ENCODE assay signal across 9 mouse cellular contexts in genomic region chr19:53360265-53360958, GRCm38 (mm10). TPM values are rescaled to one million over a fixed set of nuclear protein-coding genes. Genes with fewer than 3 reads are reported as not detected.
DNase-seq lines count a peak whose midpoint lies in the region; ATAC-seq and TF ChIP-seq lines count a peak whose summit lies in the region.
"Had no signal": no experiment of that assay in that cellular context is flagged by ENCODE, and none has a peak within 500 bp of the region (broad histone marks: within the 10 kb centered on the region; RNA-seq: fewer than 3 reads in every experiment).

No protein-coding gene starts in this region.

- H3K4me1 ChIP-seq in liver, postnatal 0 days (ENCODE audit: insufficient read depth): peaks cover 9% of the 10 kb centered on the region; the same call in 1 of the 2 replicates
- H3K4me1 ChIP-seq in liver, embryonic 11.5 days (replicated peaks; ENCODE audit: control insufficient read depth, insufficient read depth, low read length): 0 out of 2 replicates have a peak, but pooled peaks cover 3% of the 10 kb centered on the region
- 0 out of 2 replicates have a peak, but pooled peaks cover 4% of the 10 kb centered on the region for H3K4me1 ChIP-seq in forebrain, postnatal 0 days (ENCODE audit: insufficient read depth)
- H3K4me1 ChIP-seq in neural tube, embryonic 15.5 days: peaks cover 25% of the 10 kb centered on the region

- 71% methylated on average over 8 of the region's 8 CpGs for WGBS in liver, postnatal 0 days (ENCODE audit: insufficient replicate concordance)
- WGBS in liver, embryonic 11.5 days: 76% methylated on average over 8 of the region's 8 CpGs
- WGBS in forebrain, postnatal 0 days: 13% methylated on average over 8 of the region's 8 CpGs
- 39% methylated on average over 8 of the region's 8 CpGs for WGBS in neural tube, embryonic 15.5 days

- peak; percentile 47; the same call in 1 of the 2 replicates for ATAC-seq in frontal cortex, adult (ENCODE audit: low TSS enrichment)
- ATAC-seq in liver, postnatal 0 days: peak; percentile 79
- ATAC-seq in liver, embryonic 11.5 days (replicated peaks; ENCODE audit: low FRiP score): no peak
- peak; percentile 61 for ATAC-seq in forebrain, postnatal 0 days
- no peak for ATAC-seq in neural tube, embryonic 15.5 days (ENCODE audit: low FRiP score)

- peak overlapping the region; percentile 47; the same call in 1 of the 2 replicates for H3K4me2 ChIP-seq in liver, postnatal 0 days (ENCODE audit: low read depth, low read length)
- H3K4me2 ChIP-seq in liver, embryonic 11.5 days: no peak overlapping the region
- H3K4me2 ChIP-seq in forebrain, postnatal 0 days (ENCODE audit: low read depth): peak overlapping the region; percentile 54
- peak overlapping the region; percentile 47 for H3K4me2 ChIP-seq in neural tube, embryonic 15.5 days
- H3K4me2 ChIP-seq: liver, embryonic 13.5 days had no signal

- peak overlapping the region; percentile 18; the same call in 1 of the 2 replicates for H3K9ac ChIP-seq in liver, postnatal 0 days (replicated peaks)
- H3K9ac ChIP-seq in liver, embryonic 11.5 days (ENCODE audit: low read depth, low read length): no peak overlapping the region
- H3K9ac ChIP-seq in forebrain, postnatal 0 days: peak overlapping the region; percentile 35
- H3K9ac ChIP-seq in neural tube, embryonic 15.5 days (replicated peaks): no peak overlapping the region
- H3K9ac ChIP-seq: liver, embryonic 13.5 days had no signal

- DNase-seq in frontal cortex, postnatal 10 days (ENCODE audit: low spot score in 2 of 2): no peak
- DNase-seq in liver, postnatal 0 days: peak; percentile 30
- no peak for DNase-seq in liver, embryonic 11.5 days (ENCODE audit: low spot score)
- DNase-seq in forebrain, postnatal 0 days: peak; percentile 60
- no peak for DNase-seq in yolk sac, embryonic 10.5 days (ENCODE audit: low spot score)
- no peak for DNase-seq in spleen, postnatal 10 days (ENCODE audit: low spot score in 2 of 2)
- DNase-seq: liver, embryonic 13.5 days had no signal

- no peak for TF ChIP-seq CTCF in liver, postnatal 0 days (IDR thresholded peaks at IDR 0.05; ENCODE audit: low read depth)
- TF ChIP-seq CTCF in forebrain, postnatal 0 days (IDR thresholded peaks at IDR 0.05; ENCODE audit: low read depth): no peak

- no peaks in the 10 kb centered on the region for H3K9me3 ChIP-seq in liver, postnatal 0 days (ENCODE audit: low read length)
- no peaks in the 10 kb centered on the region for H3K9me3 ChIP-seq in liver, embryonic 11.5 days (ENCODE audit: control insufficient read depth, low read length)
- H3K9me3 ChIP-seq in forebrain, postnatal 0 days (ENCODE audit: low read length): no peaks in the 10 kb centered on the region
- H3K9me3 ChIP-seq in neural tube, embryonic 15.5 days (replicated peaks): no peaks in the 10 kb centered on the region
- H3K9me3 ChIP-seq: liver, embryonic 13.5 days had no signal

- no peak for TF ChIP-seq EP300 in liver, postnatal 0 days (IDR thresholded peaks at IDR 0.05; ENCODE audit: low read depth)

- no peaks in the 10 kb centered on the region for H3K27me3 ChIP-seq in liver, postnatal 0 days (ENCODE audit: insufficient read depth, low read length)
- no peaks in the 10 kb centered on the region for H3K27me3 ChIP-seq in liver, embryonic 11.5 days (replicated peaks; ENCODE audit: control insufficient read depth, insufficient read depth, low read length)
- no peaks in the 10 kb centered on the region for H3K27me3 ChIP-seq in forebrain, postnatal 0 days (ENCODE audit: insufficient read depth, low read length)
- H3K27me3 ChIP-seq in neural tube, embryonic 15.5 days (replicated peaks): no peaks in the 10 kb centered on the region
- H3K27me3 ChIP-seq: liver, embryonic 13.5 days had no signal

- H3K36me3 ChIP-seq in liver, postnatal 0 days (replicated peaks; ENCODE audit: insufficient read depth, low read length): peaks cover 2% of the 10 kb centered on the region; the same call in 1 of the 2 replicates
- H3K36me3 ChIP-seq in liver, embryonic 11.5 days (ENCODE audit: control insufficient read depth, insufficient read depth, low read length): no peaks in the 10 kb centered on the region
- H3K36me3 ChIP-seq in forebrain, postnatal 0 days (ENCODE audit: insufficient read depth): no peaks in the 10 kb centered on the region
- H3K36me3 ChIP-seq in neural tube, embryonic 15.5 days: no peaks in the 10 kb centered on the region
- H3K36me3 ChIP-seq: liver, embryonic 13.5 days had no signal

- no peak overlapping the region for H3K4me3 ChIP-seq in liver, postnatal 0 days (ENCODE audit: low read depth, low read length)
- H3K4me3 ChIP-seq in liver, embryonic 11.5 days (ENCODE audit: low read depth, low read length): no peak overlapping the region
- peak overlapping the region; percentile 18; the same call in 1 of the 2 replicates for H3K4me3 ChIP-seq in forebrain, postnatal 0 days (ENCODE audit: low read depth, low read length)
- H3K4me3 ChIP-seq in neural tube, embryonic 15.5 days (replicated peaks): no peak overlapping the region
- H3K4me3 ChIP-seq: liver, embryonic 13.5 days had no signal

- peak overlapping the region; percentile 92 for H3K27ac ChIP-seq in liver, postnatal 0 days (ENCODE audit: low read depth)
- no peak overlapping the region for H3K27ac ChIP-seq in liver, embryonic 11.5 days (ENCODE audit: low read depth, low read length)
- H3K27ac ChIP-seq in forebrain, postnatal 0 days (ENCODE audit: low read depth, low read length): peak overlapping the region; percentile 64
- H3K27ac ChIP-seq in neural tube, embryonic 15.5 days (replicated peaks): peak overlapping the region; percentile 77
- H3K27ac ChIP-seq: liver, embryonic 13.5 days had no signal

RNA-seq across cellular contexts. Expression of gene Gm10197, which starts 11.2 kb away (rescaled TPM):
- not detected in 2 replicates for polyA plus RNA-seq in liver, postnatal 0 days (2015; fragmentation: Nextera tagmentation; extraction: Ambion mirVana)
- polyA plus RNA-seq in liver, embryonic 11.5 days (2014; fragmentation: Nextera tagmentation; extraction: Ambion mirVana): 3.3 TPM in 1 of 2 replicates, not detected in the other
- total RNA-seq in forebrain, postnatal 0 days (2014; rRNA removed): not detected in 2 replicates
- not detected in 2 replicates for polyA plus RNA-seq in forebrain, postnatal 0 days (2015; fragmentation: Nextera tagmentation; extraction: Ambion mirVana)
- not detected in 2 replicates for polyA plus RNA-seq in neural tube, embryonic 15.5 days (2015; fragmentation: Nextera tagmentation; extraction: Ambion mirVana)
- polyA plus RNA-seq: liver, embryonic 13.5 days had no signal

RNA-seq across cellular contexts. Expression of gene Smndc1, which starts 30.0 kb away (rescaled TPM):
- 18.9 and 21.7 TPM in 2 replicates for polyA plus RNA-seq in liver, postnatal 0 days (2015; fragmentation: Nextera tagmentation; extraction: Ambion mirVana)
- polyA plus RNA-seq in liver, embryonic 11.5 days (2014; fragmentation: Nextera tagmentation; extraction: Ambion mirVana): 53.8 and 54.2 TPM in 2 replicates
- 13.9 and 15.5 TPM in 2 replicates for total RNA-seq in forebrain, postnatal 0 days (2014; rRNA removed)
- polyA plus RNA-seq in forebrain, postnatal 0 days (2015; fragmentation: Nextera tagmentation; extraction: Ambion mirVana): 33.9 and 39.3 TPM in 2 replicates
- polyA plus RNA-seq in neural tube, embryonic 15.5 days (2015; fragmentation: Nextera tagmentation; extraction: Ambion mirVana): 29.3 and 31.6 TPM in 2 replicates

RNA-seq across cellular contexts. Expression of gene Mxi1, which starts 50.1 kb away (rescaled TPM):
- polyA plus RNA-seq in liver, postnatal 0 days (2015; fragmentation: Nextera tagmentation; extraction: Ambion mirVana): 24.4 and 24.5 TPM in 2 replicates
- polyA plus RNA-seq in liver, embryonic 11.5 days (2014; fragmentation: Nextera tagmentation; extraction: Ambion mirVana): 34.3 and 42.6 TPM in 2 replicates
- 37.0 and 48.4 TPM in 2 replicates for total RNA-seq in forebrain, postnatal 0 days (2014; rRNA removed)
- polyA plus RNA-seq in forebrain, postnatal 0 days (2015; fragmentation: Nextera tagmentation; extraction: Ambion mirVana): 42.2 and 48.9 TPM in 2 replicates
- 40.0 and 40.8 TPM in 2 replicates for polyA plus RNA-seq in neural tube, embryonic 15.5 days (2015; fragmentation: Nextera tagmentation; extraction: Ambion mirVana)

Comparison
In these comparisons a context has a peak if more than half of its experiments do, and no peak if none do; other contexts are left out.
1. ATAC-seq: peak in frontal cortex, adult (single experiment), liver, postnatal 0 days (single experiment) and forebrain, postnatal 0 days (single experiment); none in liver, embryonic 11.5 days (single experiment) and neural tube, embryonic 15.5 days (single experiment).
2. DNase-seq: peak in liver, postnatal 0 days (single experiment) and forebrain, postnatal 0 days (single experiment); none in frontal cortex, postnatal 10 days (0 of 2), liver, embryonic 11.5 days (single experiment), yolk sac, embryonic 10.5 days (single experiment) and spleen, postnatal 10 days (0 of 2).
3. H3K9ac ChIP-seq: peak in liver, postnatal 0 days (single experiment) and forebrain, postnatal 0 days (single experiment); none in liver, embryonic 11.5 days (single experiment) and neural tube, embryonic 15.5 days (single experiment).